Mouse (Mus musculus) thymus, postnatal 14 days (tissue): ENCODE data around the gene Tecpr1.

Source experiments
- DNase-seq: peaks from one replicate; pipeline ENCODE4 v3.0.0; 2021

Gene Tecpr1

DNA sequence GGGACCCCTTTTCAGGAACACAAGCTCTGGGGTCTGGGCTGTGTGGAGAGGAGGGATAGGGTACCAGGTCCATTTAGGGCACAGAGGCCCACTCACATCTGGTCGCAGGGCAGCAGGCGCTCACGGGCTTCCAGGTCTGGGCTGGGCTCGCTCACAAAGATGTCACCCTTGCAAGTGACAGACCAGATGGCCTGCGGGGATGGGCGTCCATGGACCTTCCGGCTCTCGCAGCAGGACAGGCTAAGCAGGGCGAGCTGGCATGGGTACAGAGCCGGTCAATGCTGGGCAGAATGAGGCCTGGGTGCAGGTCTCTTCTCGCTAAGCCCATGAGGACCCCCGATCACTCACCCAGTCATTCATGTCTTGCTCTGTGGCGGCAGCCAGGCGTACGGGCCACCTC lies 17.3 kb downstream of the Tecpr1 start:
- no peak for DNase-seq

DNA sequence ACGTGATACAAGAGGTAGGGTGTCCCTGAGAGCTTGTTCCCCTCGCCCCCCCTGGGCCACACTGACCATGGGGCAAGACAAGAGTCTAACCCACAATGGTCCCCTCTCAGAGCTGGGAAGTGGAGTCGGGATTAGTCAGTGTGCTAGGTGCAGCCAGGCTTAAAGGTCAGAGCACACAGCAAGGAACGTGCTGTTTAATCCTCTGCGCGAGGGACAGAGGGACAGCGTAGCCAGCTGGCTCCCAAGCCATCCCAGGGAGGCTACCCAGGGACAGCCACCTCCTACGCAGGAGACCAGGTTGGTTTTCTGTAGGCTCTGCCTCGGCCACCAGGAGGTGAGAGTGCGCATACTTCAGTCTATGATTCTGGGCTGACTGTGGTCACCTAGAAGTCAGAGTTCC lies 18.5 kb downstream of the Tecpr1 start:
- DNase-seq, result no peak

DNA sequence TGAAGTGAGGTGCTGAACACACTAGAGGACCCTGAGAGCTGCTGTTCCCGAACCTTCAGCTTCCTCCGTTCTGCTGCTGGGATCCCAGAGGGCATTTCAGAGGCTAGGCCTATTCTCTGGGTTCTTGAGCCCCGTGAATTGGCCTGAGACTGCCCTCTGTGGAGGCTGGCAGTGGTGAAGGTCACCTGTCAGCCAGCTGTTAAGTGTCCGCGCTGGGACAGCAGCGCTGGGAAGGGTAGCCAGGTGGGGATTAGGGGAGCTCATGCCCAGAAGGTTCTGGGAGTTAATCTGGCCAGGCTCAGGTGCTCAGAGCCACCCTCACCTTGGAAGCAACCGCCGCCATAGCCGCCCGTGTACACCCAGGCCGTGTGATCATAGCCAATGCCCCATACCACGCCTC lies 19.1 kb downstream of the Tecpr1 start:
- no peak for DNase-seq

DNA sequence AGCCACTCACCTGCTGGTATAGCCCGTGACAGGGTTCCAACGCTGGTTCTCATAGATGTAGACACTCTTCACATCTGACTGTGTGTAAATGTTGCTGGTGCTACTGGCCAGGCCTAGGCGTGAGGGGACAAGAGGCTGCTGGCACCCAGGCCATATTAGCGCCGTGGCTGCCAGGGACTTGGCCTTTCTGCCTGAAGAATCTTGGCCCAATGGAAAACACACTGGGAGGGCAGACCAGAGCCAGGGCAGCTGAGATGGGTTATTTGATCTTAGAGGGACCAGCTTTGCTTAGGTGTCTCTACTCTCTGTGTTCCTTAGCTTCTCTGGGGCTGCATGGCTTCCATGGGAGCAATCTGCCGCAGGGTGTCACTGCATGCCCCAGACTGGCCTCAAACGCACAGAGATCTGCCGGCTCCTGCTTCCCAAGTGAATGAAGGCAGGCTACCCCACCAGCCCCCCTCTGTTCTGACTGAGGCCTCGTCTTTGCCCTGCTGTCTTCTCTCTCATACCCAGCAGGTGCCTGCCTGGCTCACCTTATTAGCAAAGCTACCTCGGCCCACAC lies 19.9 kb downstream of the Tecpr1 start:
- DNase-seq, result no peak

DNA sequence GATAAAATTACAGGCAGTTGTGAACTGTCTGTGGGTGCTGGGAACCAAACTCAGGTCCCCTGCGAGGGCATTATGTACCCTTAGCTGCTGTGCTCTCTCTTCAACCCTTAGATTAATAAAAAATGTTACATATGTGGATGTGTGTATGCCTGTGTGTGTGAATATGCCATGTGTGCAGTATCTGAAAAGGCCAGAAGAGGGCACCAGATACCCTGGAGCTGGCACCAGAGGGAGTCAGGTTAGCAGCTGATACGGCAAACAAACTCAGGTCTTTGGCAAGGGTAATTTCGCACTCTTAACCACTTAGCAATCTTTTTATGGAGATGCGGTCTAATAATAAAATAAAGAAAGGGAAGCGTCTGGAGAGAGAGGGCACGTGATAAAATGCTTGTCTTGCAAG lies 21.0 kb downstream of the Tecpr1 start:
- no peak for DNase-seq

DNA sequence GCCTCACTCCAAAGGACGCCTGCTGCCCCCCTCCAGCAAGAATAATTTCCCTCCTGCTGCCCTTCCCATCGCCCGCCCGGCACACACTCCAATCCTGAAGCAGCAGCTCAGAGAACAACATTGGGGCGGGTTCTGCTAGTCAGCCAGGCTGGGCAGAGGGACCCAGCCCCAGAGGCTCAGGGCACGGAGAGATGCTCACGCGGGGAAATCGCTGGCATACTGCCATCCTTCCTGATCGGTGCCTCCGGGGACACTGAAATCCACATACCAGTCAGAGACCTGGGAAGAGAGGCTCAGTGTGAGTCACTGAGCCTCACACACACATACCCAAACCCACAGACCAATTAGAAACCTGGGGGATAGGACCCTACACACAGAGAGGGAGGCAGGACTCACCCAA lies 22.8 kb downstream of the Tecpr1 start:
- DNase-seq, result no peak

DNA sequence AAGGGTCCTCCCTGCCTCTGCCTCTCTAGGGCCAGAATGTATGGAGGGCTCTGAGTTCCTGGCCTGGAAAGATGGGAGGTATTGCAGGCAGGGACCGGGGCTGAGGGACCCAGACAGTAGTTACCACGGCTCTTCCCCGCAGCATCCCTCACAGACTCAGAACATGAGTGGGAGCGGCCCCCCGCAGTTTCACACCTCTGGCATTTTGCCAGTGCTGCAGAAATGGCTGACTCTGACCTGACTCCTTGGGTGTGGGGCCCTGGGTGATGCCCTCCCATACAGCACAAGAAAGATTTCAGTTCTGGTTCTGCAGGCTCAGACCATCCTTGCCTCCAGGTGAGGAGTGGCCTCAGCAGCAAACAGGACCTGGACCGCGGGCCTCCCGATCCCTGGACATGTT lies 27.8 kb downstream of the Tecpr1 start:
- DNase-seq, result no peak

DNA sequence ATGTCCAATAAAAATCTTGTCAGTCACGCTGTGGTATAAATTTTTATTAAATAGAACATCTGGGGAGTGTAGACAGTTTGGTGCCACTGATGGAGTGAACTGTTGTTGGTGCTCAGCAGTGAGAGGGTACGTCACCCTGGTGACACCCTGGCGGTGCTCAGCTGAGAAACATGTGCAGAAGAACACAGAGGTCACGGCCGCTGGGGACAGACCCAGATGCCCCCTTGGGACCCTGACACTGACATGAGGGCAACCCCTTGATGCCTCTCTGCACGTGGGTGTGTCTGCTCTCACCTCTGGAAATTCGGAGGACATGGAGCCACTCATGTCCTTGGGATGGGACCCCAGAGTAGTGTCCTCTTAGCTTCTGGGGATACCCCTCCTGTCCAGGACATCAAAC lies 29.0 kb downstream of the Tecpr1 start:
- DNase-seq, result no peak

DNA sequence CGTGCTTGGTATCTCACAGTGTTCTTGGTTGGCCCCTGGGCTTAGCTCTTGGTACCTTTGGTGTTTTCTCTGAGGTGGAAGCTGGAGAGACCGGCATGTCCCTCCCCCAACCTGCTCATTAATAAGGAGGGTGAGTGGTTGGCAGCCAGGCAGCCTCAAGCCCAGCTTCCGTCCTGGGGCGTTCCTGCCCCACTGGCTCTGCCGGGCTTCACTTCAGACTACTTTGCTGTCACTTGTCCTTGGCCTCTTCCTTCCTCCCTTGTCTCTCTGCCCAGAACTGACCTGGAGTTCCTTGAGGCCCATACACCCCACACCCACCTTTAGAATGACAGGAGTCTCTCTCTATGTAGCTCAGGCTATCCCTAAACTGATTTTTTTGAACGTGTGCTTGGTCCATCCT lies 30.7 kb downstream of the Tecpr1 start:
- DNase-seq, result no peak

DNA sequence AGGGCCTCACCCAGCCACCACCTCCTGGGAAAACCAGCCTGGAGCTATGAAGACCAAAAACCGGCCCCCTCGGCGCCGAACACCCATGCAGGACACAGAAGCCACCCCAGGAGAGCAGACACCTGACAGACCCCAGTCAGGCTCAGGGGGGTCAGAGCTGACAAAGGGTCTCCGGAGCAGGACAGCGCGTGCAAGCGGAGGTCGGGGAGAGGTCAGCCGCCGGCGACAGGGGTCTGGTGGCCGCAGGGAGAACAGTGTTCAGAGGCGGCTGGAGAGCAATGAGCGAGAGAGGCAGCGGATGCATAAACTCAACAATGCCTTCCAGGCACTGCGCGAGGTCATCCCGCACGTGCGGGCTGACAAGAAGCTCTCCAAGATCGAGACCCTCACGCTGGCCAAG lies 32.4 kb downstream of the Tecpr1 start:
- DNase-seq, result no peak

DNA sequence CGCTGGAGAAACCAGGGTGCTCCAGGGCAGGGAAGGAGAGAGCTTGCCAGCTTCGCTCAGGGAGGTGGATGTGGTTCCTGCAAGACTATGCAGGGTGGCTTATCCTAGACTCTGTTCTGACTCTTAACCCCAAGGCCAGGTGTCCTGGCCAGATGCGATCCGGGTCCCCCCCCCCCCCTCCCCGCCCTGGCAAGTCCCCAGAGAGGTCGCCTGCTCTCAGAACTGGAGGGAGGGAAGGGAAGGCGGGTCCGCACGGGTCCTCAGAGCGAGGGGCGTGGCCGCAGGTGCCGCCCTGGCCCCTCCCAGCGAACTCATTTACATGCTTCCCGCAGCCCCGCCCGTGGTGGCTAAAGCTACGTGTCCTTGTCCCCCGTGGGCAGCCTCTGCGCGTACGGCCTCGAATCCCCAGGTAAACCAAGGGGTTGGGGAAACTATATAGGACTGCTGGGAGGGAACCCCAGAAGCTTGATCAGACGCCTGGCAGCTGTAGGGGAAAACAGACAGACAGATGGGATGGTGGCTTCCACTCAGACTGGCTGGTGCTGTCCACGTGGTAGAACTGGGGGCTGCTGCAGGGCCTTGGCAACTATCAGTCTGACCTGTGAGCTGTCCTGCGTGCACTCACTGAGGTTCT lies 33.3 kb downstream of the Tecpr1 start, which contains the start of gene Bhlha15:
Gene Bhlha15 (plus strand): TSS at position 337 of the 634 bp plus-strand sequence.
- peak; percentile 83 for DNase-seq

DNA sequence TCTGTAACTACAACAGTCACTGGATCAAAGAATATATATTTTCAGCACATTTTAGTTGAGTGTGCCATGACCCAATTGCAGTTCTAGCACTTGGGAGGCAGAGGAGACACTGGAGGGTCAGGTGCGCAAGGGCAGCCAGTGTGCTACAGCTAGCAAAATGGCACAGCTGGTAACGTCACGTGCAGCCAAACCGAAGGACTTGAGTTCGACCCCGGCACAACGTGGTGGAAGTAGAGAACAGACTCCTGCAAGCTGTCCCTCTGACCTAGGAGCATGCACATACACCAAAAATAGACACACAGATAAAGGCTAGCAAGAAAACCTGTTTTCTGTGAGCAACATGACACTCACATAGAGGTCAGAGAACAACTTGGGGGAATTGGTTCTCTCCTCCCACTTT lies 34.1 kb downstream of the Tecpr1 start:
- DNase-seq, result no peak

DNA sequence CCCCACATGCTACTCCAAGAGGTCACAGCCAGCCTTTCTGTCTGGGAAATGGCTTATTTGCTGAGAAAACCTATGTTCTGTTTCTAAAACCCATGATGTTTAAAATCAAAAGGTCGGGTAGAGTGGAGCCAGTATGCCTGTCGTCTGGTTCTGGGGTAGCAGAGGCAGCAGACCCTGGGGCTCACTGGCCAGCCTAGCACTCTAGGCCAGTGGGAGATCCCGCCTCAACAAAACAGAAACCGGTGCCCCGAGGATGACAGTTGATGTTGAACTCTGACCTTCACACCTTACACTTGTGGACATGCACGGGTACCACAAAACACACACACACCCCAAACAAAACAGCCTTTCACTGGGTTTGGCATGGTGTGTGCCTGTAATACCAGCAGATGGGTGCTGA lies 35.0 kb downstream of the Tecpr1 start:
- no peak for DNase-seq

DNA sequence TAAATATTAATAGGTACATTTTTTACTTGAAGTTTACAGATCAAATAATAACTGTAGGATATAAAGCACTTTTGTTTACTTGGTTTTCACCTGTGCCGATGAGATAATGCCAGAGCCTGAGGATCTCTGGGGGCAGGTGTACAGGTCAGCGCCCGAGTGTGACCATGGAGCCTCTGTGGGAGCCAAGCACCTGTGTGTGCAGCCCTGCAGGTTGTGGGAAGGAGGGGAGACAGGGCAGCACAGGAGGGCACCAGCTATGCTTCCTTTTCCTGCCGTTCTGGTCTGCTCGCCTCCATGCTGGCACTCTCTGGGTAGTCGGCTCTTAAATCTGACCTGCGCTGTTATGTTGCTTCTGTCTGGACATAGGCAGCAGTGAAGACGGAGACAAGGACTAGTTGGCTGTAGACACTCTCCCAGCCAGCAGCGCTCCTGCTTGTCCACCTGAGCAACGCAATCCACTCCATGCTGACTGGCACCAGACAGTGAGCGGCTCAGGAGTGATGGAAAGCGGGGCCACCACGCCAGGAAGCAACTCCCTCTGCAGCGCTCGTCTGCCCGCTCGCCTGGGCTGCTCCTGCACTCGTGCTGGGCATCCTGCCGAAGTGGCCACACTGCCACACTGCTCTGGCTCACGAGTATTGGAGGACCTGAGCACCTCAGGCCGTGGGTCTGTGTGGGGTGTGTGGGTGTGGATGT lies 38.9 kb downstream of the Tecpr1 start:
- DNase-seq, result no peak

DNA sequence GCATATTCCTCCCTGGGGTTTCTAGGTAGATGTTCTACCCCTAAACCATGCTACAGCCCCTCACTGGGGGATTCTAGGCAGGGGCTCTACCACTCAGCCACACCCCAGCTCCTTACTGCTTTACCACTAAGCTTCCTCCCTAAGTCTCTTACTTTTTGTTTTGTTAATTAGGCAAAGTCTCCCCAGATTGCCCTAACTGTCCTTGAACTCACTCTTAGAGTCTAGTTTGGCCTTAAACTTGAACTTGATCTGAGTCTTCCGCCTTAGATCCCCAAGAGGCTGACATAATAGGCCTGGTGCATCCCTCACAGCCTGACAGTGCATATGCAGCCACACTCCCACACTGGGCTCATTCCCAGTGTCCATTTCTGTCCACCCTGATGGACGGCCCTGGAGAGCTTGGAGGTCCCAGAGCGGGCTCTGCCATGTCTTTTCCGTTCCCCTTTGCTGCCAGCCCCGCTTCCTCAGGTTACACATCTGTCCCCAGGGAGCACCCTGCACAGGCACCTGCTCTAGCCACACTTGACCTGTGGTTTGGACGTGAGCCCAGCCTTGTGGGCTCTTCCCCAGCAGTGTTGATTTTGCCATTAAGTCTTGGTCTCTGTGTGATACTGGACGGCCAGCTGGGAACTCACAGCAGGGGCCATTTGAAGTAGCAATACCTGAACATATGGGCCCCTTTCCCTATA lies 39.6 kb downstream of the Tecpr1 start:
- no peak for DNase-seq

DNA sequence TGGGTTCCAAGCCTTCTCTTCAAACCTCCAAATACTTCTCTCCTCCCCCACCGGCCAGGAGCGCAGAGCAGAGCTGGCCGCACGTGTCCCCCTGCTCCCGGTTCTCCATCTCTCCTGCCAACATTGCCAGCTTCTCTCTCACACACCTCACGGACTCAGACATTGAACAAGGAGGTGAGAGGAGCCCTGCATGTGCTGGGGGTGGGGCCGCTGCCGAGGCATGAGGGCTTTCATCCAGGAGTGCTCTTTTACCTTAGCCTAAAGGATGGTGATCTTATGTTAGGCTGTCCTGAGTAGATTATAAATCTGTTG lies 40.2 kb downstream of the Tecpr1 start:
- DNase-seq, result no peak

DNA sequence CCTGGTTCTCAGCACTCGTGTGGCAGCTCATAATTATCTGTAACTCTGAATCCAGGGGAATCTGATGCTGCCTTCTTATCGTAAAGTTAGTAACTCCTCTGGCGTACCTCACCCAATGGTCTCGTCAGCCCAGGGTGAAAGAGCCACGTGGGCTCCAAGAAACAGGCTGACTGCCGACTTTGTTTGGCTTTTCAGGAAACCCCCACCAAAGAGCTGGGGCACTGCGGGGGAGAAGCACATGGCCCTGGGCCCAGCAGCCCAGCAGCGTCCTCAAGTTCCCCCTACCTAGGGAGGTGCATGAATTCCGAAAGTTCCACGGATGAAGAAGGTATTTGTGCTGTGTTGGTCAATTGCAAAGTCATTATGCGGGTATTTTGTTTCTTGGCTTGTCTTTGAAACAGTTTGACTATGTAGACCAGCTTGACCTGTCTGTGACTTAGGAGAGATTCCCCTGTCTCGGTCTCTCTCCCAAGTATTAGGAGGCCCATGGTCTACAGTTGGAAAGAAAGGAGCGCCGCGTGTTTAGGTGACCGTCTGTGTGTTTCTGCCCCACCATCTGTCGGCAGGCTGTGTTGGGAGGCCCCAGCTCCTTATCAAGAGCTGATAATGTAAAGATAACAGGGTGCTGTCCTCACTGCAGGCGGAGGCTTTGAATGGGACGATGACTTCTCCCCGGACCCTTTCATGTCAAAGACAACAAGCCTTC lies 40.7 kb downstream of the Tecpr1 start:
- DNase-seq, result no peak

DNA sequence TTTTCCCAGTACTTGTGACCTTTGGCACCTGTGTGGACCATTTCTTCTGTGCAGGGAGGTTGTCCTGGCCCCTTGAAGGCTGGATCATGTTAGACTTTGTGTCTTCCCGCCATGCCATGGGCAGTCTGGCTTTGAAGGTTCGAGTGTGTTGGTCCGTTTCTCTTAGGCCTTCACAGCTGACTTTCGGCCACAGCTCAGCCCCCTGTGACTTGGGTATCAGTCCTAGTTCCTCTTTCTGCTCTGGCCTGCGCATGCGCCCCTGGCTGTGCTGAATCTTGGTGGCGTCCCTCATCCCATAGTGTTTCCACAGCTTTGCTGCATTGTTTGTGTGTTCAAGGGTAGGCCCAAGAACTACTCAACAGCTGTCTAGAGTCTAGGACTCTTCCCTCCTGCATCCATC lies 42.2 kb downstream of the Tecpr1 start:
- no peak for DNase-seq

DNA sequence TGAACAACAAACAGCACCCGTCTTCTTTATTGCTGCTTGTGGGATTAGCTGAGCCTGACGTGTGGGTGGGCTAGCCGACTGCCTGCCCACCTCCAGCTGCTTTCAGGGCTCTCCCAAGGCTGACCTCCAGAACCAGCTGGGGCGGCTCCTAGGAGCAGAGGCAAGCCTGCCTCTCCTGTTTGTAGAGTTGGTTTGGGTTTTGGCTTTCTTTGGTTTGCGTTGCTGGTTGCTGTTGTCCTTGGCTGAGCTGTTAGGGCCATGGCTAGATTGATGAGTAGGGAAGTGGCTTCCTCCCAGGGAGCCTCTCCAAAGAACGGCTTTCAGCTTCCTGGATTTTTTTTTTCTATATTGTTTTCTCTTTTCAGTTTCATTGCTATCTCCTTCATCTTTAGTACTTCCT lies 45.2 kb downstream of the Tecpr1 start:
- DNase-seq, result no peak

DNA sequence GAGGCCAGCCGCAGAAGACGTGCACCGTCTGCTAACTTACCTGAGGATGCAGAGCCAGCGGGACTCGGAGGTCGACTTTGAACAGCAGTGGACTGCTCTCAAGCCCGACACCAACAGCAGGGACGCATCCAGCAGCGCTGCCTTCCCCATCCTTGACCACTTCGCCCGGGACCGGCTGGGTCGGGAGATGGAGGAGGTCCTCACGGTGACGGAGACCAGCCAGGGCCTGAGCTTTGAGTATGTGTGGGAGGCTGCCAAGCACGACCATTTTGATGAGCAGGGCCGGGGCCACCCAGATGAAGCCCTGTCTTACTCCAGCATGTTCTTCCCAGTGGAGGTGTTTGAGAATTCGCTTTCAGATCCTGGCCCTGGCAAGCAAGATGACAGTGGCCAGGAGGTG lies 49.8 kb downstream of the Tecpr1 start:
- no peak for DNase-seq

DNA sequence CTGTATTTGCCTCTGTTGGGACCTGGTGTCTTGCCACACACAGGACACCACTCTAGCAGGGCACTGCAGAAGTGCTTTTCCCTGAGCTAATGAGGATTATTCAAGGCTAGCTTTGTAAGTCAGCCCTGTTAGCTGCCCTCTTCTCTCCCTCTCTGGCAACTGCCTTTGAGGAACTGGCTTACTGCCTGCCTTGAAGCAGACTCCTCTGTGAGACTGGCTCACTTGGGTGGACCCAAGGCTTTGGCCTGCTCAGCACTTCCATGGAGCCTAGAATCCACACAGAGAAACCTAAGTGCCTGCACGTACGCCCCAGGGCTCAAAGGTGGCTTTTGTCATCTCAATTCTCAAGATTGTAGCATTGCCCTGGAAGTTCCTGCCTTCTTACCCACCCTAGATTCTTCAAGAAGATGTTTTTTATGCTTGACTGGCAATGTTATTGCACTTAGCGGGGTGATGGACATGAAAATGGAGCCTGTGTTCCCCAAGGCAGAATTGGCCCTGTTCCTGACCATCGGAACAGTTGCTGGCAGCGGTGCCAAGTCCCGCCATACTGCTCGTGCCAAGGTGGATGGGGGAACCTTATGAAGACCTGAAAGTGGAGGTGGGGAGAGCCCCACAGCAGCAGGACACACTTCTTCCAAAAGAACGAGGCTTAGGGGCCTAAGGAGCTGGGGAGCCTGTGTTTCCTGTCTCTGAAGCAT lies 54.0 kb downstream of the Tecpr1 start:
- DNase-seq, result no peak

DNA sequence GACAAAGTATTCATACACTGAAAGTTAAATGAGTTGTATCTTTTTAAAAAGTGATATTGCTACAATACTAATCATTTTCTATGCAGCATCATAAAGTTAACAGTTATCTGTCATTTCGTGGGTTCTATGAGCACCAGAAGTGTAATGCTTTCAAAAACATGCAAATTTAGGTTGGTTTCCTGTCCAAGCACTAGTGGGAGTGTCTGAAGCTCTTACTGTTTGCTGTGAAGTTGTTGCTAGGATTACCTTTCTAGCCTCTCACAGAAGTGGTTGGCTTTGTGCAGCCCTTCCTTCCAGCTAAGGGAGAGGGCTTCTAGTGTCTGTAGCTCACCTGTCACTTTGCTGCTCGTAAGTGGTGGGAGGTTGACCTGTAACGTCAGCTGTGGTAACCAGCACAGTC lies 57.7 kb downstream of the Tecpr1 start:
- DNase-seq, result no peak
